Mouse (Mus musculus) embryonic facial prominence, embryonic 11.5 days (tissue): ENCODE measurements around the gene Arhgap17. TPM values are rescaled to one million over a fixed set of nuclear protein-coding genes. Genes with fewer than 3 reads are reported as not detected.

ENCODE experiments used
- ATAC-seq: fragments of 200-750 bp; cut with Nextera tagmentation; replicated peaks from 2 replicates; pipeline ENCODE4 v1.8.0; 2017; ENCODE audit warnings: low read depth; ENCODE audit not compliant: insufficient number of reproducible peaks, low FRiP score, low TSS enrichment
- DNase-seq: peaks from one replicate; pipeline ENCODE4 v3.0.0-alpha.2; 2015; ENCODE audit warnings: low spot score
- H3K27ac ChIP-seq: fragments of 300-500 bp; sonication (generic); replicated peaks from 2 replicates; pipeline ENCODE4 v1.5.1; 2014; ENCODE audit warnings: mild to moderate bottlenecking, low read depth, low read length, control low read depth
- H3K27me3 ChIP-seq: fragments of 300-500 bp; sonication (generic); 2 replicates; pipeline ENCODE4 v1.6.1; 2014; ENCODE audit warnings: mild to moderate bottlenecking, low read length, moderate library complexity, mixed read lengths; ENCODE audit not compliant: control insufficient read depth, insufficient read depth
- H3K36me3 ChIP-seq: fragments of 300-500 bp; sonication (generic); replicated peaks from 2 replicates; pipeline ENCODE4 v1.6.1; 2014; ENCODE audit warnings: low read depth, mild to moderate bottlenecking, low read length, moderate library complexity, mixed read lengths; ENCODE audit not compliant: control insufficient read depth, insufficient read depth
- H3K4me1 ChIP-seq: fragments of 300-500 bp; sonication (generic); 2 replicates; pipeline ENCODE4 v1.6.1; 2014; ENCODE audit warnings: low read length, mixed read lengths; ENCODE audit not compliant: control insufficient read depth, insufficient read depth
- H3K4me2 ChIP-seq: fragments of 300-500 bp; sonication (generic); 2 replicates; pipeline ENCODE4 v1.6.1; 2014; ENCODE audit warnings: low read depth, mild to moderate bottlenecking, control low read depth, low read length, moderate library complexity
- H3K4me3 ChIP-seq: fragments of 300-500 bp; sonication (generic); 2 replicates; pipeline ENCODE4 v1.5.1; 2014; ENCODE audit warnings: low read depth, low read length, control low read depth
- H3K9ac ChIP-seq: fragments of 300-500 bp; sonication (generic); replicated peaks from 2 replicates; pipeline ENCODE4 v1.6.1; 2014; ENCODE audit warnings: mild to moderate bottlenecking, control low read depth, low read length
- H3K9me3 ChIP-seq: fragments of 300-500 bp; sonication (generic); replicated peaks from 2 replicates; pipeline ENCODE4 v1.6.1; 2016; ENCODE audit warnings: mild to moderate bottlenecking, low read length, inconsistent platforms, mixed read lengths; ENCODE audit not compliant: control insufficient read depth
- WGBS: fragments of 180-500 bp; shearing (Covaris S2); extraction: QIAGEN DNeasy Blood & Tissue Kit; methylation state at CpG from one replicate; pipeline ENCODE4 v1.1.7; 2014; 5-methylcytosine and 5-hydroxymethylcytosine counted together
- polyA plus RNA-seq: library from polyadenylated mRNA; unstranded; fragments of >200 nt; fragmentation: Nextera tagmentation; extraction: Ambion mirVana; gene quantifications from 2 replicates; pipeline ENCODE4 v1.2.1, GENCODE M21; 2014

Gene Arhgap17
- polyA plus RNA-seq, 1 experiment from 2014 or later, result 27.1 TPM

- Histone ChIP-seq H3K4me3 (no peak overlapping the region), H3K9me3 (no peaks in the 10 kb centered on the region), H3K4me1 (no peaks in the 10 kb centered on the region), H3K27ac (no peak overlapping the region), H3K4me2 (no peak overlapping the region), H3K36me3 (no peaks in the 10 kb centered on the region), H3K27me3 (no peaks in the 10 kb centered on the region), H3K9ac (no peak overlapping the region)
- ATAC-seq, result no peak
- DNase-seq, result no peak
- WGBS, result 91% methylated on average over 14 of the region's 14 CpGs
Measured at GRCm38 (mm10) chr7:123254196-123254970, 115.3 kb downstream of the Arhgap17 start.

GRCm38 (mm10) chr7:123253396-123253795, 116.3 kb downstream of the Arhgap17 start:
- Histone ChIP-seq H3K27me3 (no peaks in the 10 kb centered on the region), H3K27ac (no peak overlapping the region), H3K9me3 (no peaks in the 10 kb centered on the region), H3K36me3 (no peaks in the 10 kb centered on the region), H3K4me3 (no peak overlapping the region), H3K4me2 (no peak overlapping the region), H3K9ac (no peak overlapping the region), H3K4me1 (no peaks in the 10 kb centered on the region)
- 87% methylated on average over 7 of the region's 7 CpGs for WGBS
- ATAC-seq, result no peak
- no peak for DNase-seq

- 44% methylated on average over 6 of the region's 6 CpGs for WGBS
- Histone ChIP-seq H3K36me3 (no peaks in the 10 kb centered on the region), H3K9me3 (no peaks in the 10 kb centered on the region), H3K27me3 (no peaks in the 10 kb centered on the region), H3K4me2 (no peak overlapping the region), H3K4me1 (no peaks in the 10 kb centered on the region), H3K9ac (no peak overlapping the region), H3K27ac (no peak overlapping the region), H3K4me3 (no peak overlapping the region)
- ATAC-seq (no peak), DNase-seq (no peak)
Measured at GRCm38 (mm10) chr7:123251343-123251742, 118.4 kb downstream of the Arhgap17 start.

GRCm38 (mm10) chr7:123248166-123248565, 121.5 kb downstream of the Arhgap17 start:
- Histone ChIP-seq H3K27me3 (no peaks in the 10 kb centered on the region), H3K4me3 (no peak overlapping the region), H3K27ac (no peak overlapping the region), H3K4me2 (no peak overlapping the region), H3K9ac (no peak overlapping the region), H3K9me3 (no peaks in the 10 kb centered on the region), H3K36me3 (no peaks in the 10 kb centered on the region), H3K4me1 (no peaks in the 10 kb centered on the region)
- whole genome bisulfite sequencing, result 37% methylated on average over 2 of the region's 2 CpGs
- no peak for ATAC-seq
- no peak for DNase-seq

GRCm38 (mm10) chr7:123246504-123247084, 123.1 kb downstream of the Arhgap17 start:
- H3K4me3 ChIP-seq, result no peak overlapping the region
- no peak overlapping the region for H3K9ac ChIP-seq
- H3K4me1 ChIP-seq, result no peaks in the 10 kb centered on the region
- no peak overlapping the region for H3K4me2 ChIP-seq
- ATAC-seq (no peak), DNase-seq (no peak)
- no peaks in the 10 kb centered on the region for H3K36me3 ChIP-seq
- no peaks in the 10 kb centered on the region for H3K9me3 ChIP-seq
- H3K27ac ChIP-seq, result no peak overlapping the region
- 65% methylated on average over 4 of the region's 4 CpGs for WGBS
- H3K27me3 ChIP-seq, result no peaks in the 10 kb centered on the region

GRCm38 (mm10) chr7:123244833-123245232, 124.9 kb downstream of the Arhgap17 start:
- no peaks in the 10 kb centered on the region for H3K27me3 ChIP-seq
- H3K27ac ChIP-seq, result no peak overlapping the region
- ATAC-seq (no peak), DNase-seq (no peak)
- no peaks in the 10 kb centered on the region for H3K4me1 ChIP-seq
- no peak overlapping the region for H3K9ac ChIP-seq
- WGBS, result 82% methylated on average over 1 of the region's 1 CpGs
- no peak overlapping the region for H3K4me3 ChIP-seq
- no peaks in the 10 kb centered on the region for H3K36me3 ChIP-seq
- H3K9me3 ChIP-seq, result no peaks in the 10 kb centered on the region
- H3K4me2 ChIP-seq, result no peak overlapping the region

GRCm38 (mm10) chr7:123242241-123242640, 127.5 kb downstream of the Arhgap17 start:
- H3K9me3 ChIP-seq, result no peaks in the 10 kb centered on the region
- H3K36me3 ChIP-seq, result no peaks in the 10 kb centered on the region
- DNase-seq (no peak), ATAC-seq (no peak)
- H3K4me3 ChIP-seq, result no peak overlapping the region
- H3K9ac ChIP-seq, result no peak overlapping the region
- H3K27me3 ChIP-seq, result no peaks in the 10 kb centered on the region
- WGBS, result 91% methylated on average over 7 of the region's 7 CpGs
- no peak overlapping the region for H3K4me2 ChIP-seq
- no peak overlapping the region for H3K27ac ChIP-seq
- H3K4me1 ChIP-seq, result no peaks in the 10 kb centered on the region

- Histone ChIP-seq H3K9me3 (no peaks in the 10 kb centered on the region), H3K4me3 (no peak overlapping the region), H3K27me3 (no peaks in the 10 kb centered on the region), H3K36me3 (no peaks in the 10 kb centered on the region), H3K4me1 (no peaks in the 10 kb centered on the region), H3K9ac (no peak overlapping the region), H3K27ac (no peak overlapping the region), H3K4me2 (no peak overlapping the region)
- ATAC-seq (no peak), DNase-seq (no peak)
- 77% methylated on average over 6 of the region's 6 CpGs for WGBS
Measured at GRCm38 (mm10) chr7:123240064-123240463, 129.7 kb downstream of the Arhgap17 start.
